Mouse (Mus musculus) neutrophil, adult 5-6 weeks (primary cell): ENCODE results near the gene 4833420G17Rik. TPM values are rescaled to one million over a fixed set of nuclear protein-coding genes. Genes with fewer than 3 reads are reported as not detected.

ENCODE experiments used
- total RNA-seq: library from RNA; stranded (forward); fragments of 200-1000 nt; gene quantifications from 2 replicates; pipeline ENCODE4 v1.2.3, GENCODE M21; 2017

4833420G17Rik gene
- total RNA-seq, 1 experiment from 2014 or later: 166 TPM

Other genes with a start within 250 kb of the 4833420G17Rik start
- 69.8 and 72.9 TPM in 2 replicates for gene Paip1, start 34.2 kb upstream of the 4833420G17Rik start, total RNA-seq
- gene Tmem267, start 25.3 kb downstream of the 4833420G17Rik start, total RNA-seq: 2.2 and 2.8 TPM in 2 replicates
- gene 3110070M22Rik, start 25.6 kb downstream of the 4833420G17Rik start, total RNA-seq: 0.98 and 1.7 TPM in 2 replicates
- gene Ccl28, start 161.1 kb downstream of the 4833420G17Rik start, total RNA-seq: not detected in 2 replicates
- 23.6 and 25.7 TPM in 2 replicates for gene Hmgcs1, start 227.6 kb downstream of the 4833420G17Rik start, total RNA-seq